Mouse (Mus musculus): ENCODE measurements around the gene Ltbp4. TPM values are rescaled to one million over a fixed set of nuclear protein-coding genes. Genes with fewer than 3 reads are reported as not detected.

Gene Ltbp4
- polyA plus RNA-seq, 1 experiment = 24.4 TPM

DNA sequence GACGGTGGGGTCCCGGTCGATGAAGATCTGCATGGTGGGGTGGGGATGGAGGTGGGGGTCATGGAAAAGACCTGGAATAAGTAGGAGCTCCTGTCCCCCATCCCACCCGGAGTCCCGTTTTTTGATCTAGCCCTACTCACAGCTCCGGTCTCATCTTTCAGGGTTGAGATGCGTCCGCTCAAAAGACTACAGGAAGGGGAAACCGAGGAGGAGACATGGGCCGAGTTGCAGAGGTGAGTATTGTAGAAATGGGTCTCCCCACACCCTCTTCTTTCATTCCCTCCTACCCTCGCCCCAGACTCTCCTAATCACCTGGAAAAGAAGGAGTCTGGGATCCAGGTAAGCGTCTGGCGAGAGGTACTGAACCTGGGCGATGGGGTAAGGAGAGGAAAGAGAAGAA is 17.8 kb upstream of the Ltbp4 start:
- DNase-seq (ENCODE audit: low read depth) = no peak
- TF ChIP-seq CTCF (IDR thresholded peaks at IDR 0.05; ENCODE audit: borderline replicate concordance, extremely low read depth, insufficient read depth, insufficient read length) (no peak), POLR2A (IDR thresholded peaks at IDR 0.05; ENCODE audit: borderline replicate concordance, extremely low read depth, insufficient read depth, insufficient read length, poor library complexity, severe bottlenecking) (no peak)

- TF ChIP-seq POLR2A (IDR thresholded peaks at IDR 0.05; ENCODE audit: borderline replicate concordance, extremely low read depth, insufficient read depth, insufficient read length, poor library complexity, severe bottlenecking) (no peak), CTCF (IDR thresholded peaks at IDR 0.05; ENCODE audit: borderline replicate concordance, extremely low read depth, insufficient read depth, insufficient read length) (no peak)
- DNase-seq (ENCODE audit: low read depth) = no peak
These were observed 17.3 kb upstream of the Ltbp4 start for GRCm38 (mm10) chr7:27354783-27355182.

DNA sequence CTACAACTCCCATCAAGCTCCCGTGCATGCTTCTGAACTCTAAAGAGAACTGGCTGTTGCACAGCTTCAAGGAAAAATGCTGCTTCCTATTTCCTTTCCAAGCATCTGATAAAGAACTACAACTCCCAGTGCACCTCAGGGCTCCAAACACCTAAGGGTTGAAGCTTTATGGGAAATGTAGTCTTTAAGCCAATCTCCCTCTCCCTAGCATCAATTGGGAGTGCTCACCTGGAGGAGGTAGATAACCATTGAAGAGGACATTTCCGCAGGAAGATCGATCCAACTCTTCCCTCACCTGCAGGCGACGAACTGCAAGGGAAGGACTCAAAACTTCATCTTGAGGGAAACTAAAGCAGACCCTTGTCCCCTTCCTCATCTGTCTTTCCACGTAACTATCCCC is 16.7 kb upstream of the Ltbp4 start:
- peak; percentile 78 for DNase-seq (ENCODE audit: low read depth)
- TF ChIP-seq CTCF (IDR thresholded peaks at IDR 0.05; ENCODE audit: borderline replicate concordance, extremely low read depth, insufficient read depth, insufficient read length) = no peak
- no peak for TF ChIP-seq POLR2A (IDR thresholded peaks at IDR 0.05; ENCODE audit: borderline replicate concordance, extremely low read depth, insufficient read depth, insufficient read length, poor library complexity, severe bottlenecking)

- no peak for DNase-seq (ENCODE audit: low read depth)
- TF ChIP-seq CTCF (IDR thresholded peaks at IDR 0.05; ENCODE audit: borderline replicate concordance, extremely low read depth, insufficient read depth, insufficient read length) (no peak), POLR2A (IDR thresholded peaks at IDR 0.05; ENCODE audit: borderline replicate concordance, extremely low read depth, insufficient read depth, insufficient read length, poor library complexity, severe bottlenecking) (no peak)
These were observed 8.0 kb upstream of the Ltbp4 start for GRCm38 (mm10) chr7:27345444-27345843.

GRCm38 (mm10) chr7:27342595-27342994 is 5.1 kb upstream of the Ltbp4 start:
- DNase-seq (ENCODE audit: low read depth) = no peak
- TF ChIP-seq CTCF (IDR thresholded peaks at IDR 0.05; ENCODE audit: borderline replicate concordance, extremely low read depth, insufficient read depth, insufficient read length) (peak; percentile 22; the same call in 1 of the 2 replicates), POLR2A (IDR thresholded peaks at IDR 0.05; ENCODE audit: borderline replicate concordance, extremely low read depth, insufficient read depth, insufficient read length, poor library complexity, severe bottlenecking) (no peak)

DNA sequence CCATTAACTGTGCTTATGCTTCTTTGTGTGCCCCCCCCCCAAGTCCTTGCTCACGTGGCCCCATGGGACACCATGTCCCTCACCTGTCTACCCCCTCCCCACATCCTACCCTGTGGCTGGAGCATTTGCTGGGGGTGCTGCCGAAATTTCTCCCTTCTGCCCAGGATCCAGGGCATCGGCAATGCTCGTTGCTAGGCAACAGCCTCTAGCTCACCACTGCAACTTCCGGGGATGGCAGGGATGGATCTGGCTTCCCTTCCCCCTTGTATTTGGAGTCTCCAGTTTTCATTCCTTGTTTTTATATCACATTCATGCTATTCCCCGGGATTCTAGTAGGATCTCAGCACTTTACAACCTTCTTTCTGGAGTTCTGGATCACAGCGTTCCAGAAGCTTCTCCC is 2.0 kb upstream of the Ltbp4 start:
- TF ChIP-seq POLR2A (IDR thresholded peaks at IDR 0.05; ENCODE audit: borderline replicate concordance, extremely low read depth, insufficient read depth, insufficient read length, poor library complexity, severe bottlenecking) (no peak), CTCF (IDR thresholded peaks at IDR 0.05; ENCODE audit: borderline replicate concordance, extremely low read depth, insufficient read depth, insufficient read length) (no peak)
- DNase-seq (ENCODE audit: low read depth) = peak; percentile 76

GRCm38 (mm10) chr7:27339114-27339513 is 1.6 kb upstream of the Ltbp4 start:
- DNase-seq (ENCODE audit: low read depth) = no peak
- TF ChIP-seq CTCF (IDR thresholded peaks at IDR 0.05; ENCODE audit: borderline replicate concordance, extremely low read depth, insufficient read depth, insufficient read length) = no peak
- TF ChIP-seq POLR2A (IDR thresholded peaks at IDR 0.05; ENCODE audit: borderline replicate concordance, extremely low read depth, insufficient read depth, insufficient read length, poor library complexity, severe bottlenecking) = no peak

DNA sequence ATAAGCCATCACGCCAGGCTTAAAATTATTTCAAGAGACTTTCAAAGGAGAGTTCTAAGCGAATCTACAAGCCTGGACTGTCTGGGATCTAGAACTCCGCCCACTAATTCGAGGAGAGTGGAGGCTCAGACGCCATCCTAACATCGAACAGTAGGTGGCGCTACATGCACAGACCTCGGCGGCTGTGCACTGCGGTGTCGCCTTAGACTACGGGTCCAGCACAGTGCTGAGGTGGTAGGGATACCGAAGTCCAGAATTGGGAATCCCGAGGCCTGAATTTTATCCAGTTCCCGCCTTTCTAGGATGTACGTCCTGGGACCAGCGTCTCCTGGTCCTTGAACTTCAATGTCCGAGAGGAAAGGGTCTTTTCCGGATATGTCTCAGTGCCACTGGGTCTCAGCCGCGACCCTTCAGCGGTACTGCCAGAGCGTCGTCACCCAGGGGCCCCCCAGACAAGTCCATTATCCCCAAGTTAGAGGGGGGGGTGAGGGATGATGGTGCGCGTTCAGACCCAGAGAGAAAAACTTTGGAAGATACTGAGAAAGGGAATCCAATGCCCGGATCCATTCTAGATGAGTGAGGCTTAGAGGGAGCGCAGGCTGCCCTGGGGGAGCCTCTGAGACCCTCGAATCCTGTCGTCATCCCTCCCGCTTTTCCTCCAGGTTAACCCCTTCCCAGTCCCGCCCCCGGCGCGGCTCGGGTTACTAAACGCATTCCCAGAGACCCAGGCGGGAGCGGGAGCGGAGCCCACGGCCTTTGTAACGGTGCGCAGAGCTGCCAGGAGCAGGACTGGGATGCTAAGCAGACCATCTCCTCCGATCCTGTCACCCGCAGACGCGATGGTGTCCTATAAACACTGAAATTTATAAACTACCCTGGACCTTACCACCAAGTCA is 1.3 kb downstream of the Ltbp4 start:
- TF ChIP-seq POLR2A (IDR thresholded peaks at IDR 0.05; ENCODE audit: borderline replicate concordance, extremely low read depth, insufficient read depth, insufficient read length, poor library complexity, severe bottlenecking) (0 out of 2 replicates have a peak, but pooled peaks have one; percentile 18), CTCF (IDR thresholded peaks at IDR 0.05; ENCODE audit: borderline replicate concordance, extremely low read depth, insufficient read depth, insufficient read length) (peak; percentile 99)
- DNase-seq (ENCODE audit: low read depth) = peak; percentile 93

DNA sequence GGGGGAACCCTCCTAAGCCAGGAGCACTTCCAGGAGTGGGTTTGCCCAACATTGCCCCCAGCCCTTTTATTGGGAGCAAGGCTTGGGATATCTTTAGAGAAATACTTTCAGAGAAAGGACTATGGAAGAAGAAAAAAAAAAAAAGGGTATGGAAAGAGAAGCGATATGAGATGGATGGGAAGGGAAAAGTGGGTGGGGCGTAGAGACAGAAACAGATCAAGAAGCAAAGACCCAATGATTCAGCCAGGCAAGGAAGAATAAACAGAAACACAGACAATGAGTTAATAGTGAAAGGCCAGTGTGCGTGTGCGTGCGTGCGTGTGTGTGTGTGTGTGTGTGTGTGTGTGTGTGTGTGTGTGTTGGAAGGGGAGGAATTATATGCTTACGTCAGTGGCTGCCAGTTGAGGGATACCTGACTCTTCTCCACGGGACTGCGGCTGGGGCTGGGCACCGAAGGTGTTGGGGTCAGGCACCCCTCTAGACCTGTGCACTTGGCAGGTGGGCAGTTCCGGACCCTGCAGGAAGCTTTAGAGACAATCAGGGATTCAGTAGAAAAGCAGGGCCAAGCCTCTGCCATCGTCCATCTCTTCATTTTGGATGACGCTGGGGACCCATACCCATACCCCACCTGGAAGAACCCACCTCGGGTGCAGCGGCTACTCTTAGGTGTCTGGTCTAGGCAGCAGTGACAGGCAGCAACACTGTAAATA is 2.3 kb downstream of the Ltbp4 start:
- TF ChIP-seq POLR2A (IDR thresholded peaks at IDR 0.05; ENCODE audit: borderline replicate concordance, extremely low read depth, insufficient read depth, insufficient read length, poor library complexity, severe bottlenecking) = no peak
- TF ChIP-seq CTCF (IDR thresholded peaks at IDR 0.05; ENCODE audit: borderline replicate concordance, extremely low read depth, insufficient read depth, insufficient read length) = no peak
- no peak for DNase-seq (ENCODE audit: low read depth)

- DNase-seq (ENCODE audit: low read depth) = no peak
- TF ChIP-seq CTCF (IDR thresholded peaks at IDR 0.05; ENCODE audit: borderline replicate concordance, extremely low read depth, insufficient read depth, insufficient read length) (no peak), POLR2A (IDR thresholded peaks at IDR 0.05; ENCODE audit: borderline replicate concordance, extremely low read depth, insufficient read depth, insufficient read length, poor library complexity, severe bottlenecking) (no peak)
These were observed 3.0 kb downstream of the Ltbp4 start for GRCm38 (mm10) chr7:27334405-27334911.

DNA sequence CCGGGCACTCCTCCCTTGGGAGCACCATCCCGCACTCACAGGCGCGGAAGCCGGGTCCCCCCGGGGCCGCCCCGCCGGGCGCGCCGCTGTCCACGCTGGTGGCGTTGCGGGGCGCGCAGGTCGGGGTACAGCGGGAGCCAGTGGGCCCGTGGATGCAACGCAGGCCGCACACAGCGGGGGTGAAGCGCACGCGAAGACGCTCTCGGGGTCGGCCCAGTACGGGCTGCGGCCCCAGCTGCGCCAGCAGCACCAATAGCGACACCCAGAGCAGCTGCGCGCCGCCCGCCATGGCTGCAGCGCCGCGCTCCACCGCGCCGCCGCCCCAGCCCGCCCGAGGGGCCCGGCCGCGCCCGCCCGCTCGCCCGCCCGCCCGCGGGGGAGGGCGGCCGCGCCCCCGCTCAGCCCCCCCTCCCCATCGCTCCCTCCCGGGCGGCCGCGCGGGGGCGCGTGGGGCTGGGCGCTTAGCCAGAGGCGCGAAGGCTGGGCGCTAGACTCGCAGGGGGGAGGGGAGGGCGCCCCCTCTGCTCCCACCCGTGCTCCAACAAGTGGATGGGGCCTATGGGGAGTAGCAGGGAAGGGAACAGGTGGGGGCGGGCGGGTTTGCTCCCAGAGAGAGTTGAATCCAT is 4.1 kb downstream of the Ltbp4 start:
- DNase-seq (ENCODE audit: low read depth) = peak; percentile 39

More for the DNA sequence above, 4.1 kb downstream of the Ltbp4 start:
- TF ChIP-seq CTCF (IDR thresholded peaks at IDR 0.05; ENCODE audit: borderline replicate concordance, extremely low read depth, insufficient read depth, insufficient read length) (no peak), POLR2A (IDR thresholded peaks at IDR 0.05; ENCODE audit: borderline replicate concordance, extremely low read depth, insufficient read depth, insufficient read length, poor library complexity, severe bottlenecking) (no peak)

Data from brain, embryonic 14.5 days (tissue).